29 mouse cellular contexts compared by ENCODE assay signal in genomic region chr12:87284726-87285125, GRCm38 (mm10). TPM values are rescaled to one million over a fixed set of nuclear protein-coding genes. Genes with fewer than 3 reads are reported as not detected.
A peak's percentile ranks its signal among the peaks of the same experiment; 100 is the strongest.
DNase-seq lines count a peak whose midpoint lies in the region; ATAC-seq and TF ChIP-seq lines count a peak whose summit lies in the region.
"Had no signal": no experiment of that assay in that cellular context is flagged by ENCODE, and none has a peak within 500 bp of the region (broad histone marks: within the 10 kb centered on the region; RNA-seq: fewer than 3 reads in every experiment).

No protein-coding gene starts in this region.

- peak; percentile 62 for ATAC-seq in lung, postnatal 0 days
- ATAC-seq in megakaryocyte, adult 5-6 weeks (ENCODE audit: poor library complexity, severe bottlenecking) = peak; percentile 7; the same call in 1 of the 2 replicates
- ATAC-seq: forebrain, embryonic 16.5 days; inflammation-experienced regulatory T-cells, adult 6 months had no signal

- peak; percentile 35 to 62 for DNase-seq in lung, adult 18-20 months
- no peak for DNase-seq in lung, adult 2 months
- DNase-seq in lung, postnatal 0 days (ENCODE audit: low spot score) = peak; percentile 77
- no peak for DNase-seq in urinary bladder, postnatal 4 days (ENCODE audit: low spot score in 2 of 2)
- no peak for DNase-seq in spleen, adult 12 weeks (ENCODE audit: low spot score)
- DNase-seq in layer of hippocampus, postnatal 10 days (ENCODE audit: low spot score in 2 of 2) = no peak
- DNase-seq: adrenal gland, adult 8-10 months; B cell, adult 2 months; cerebellum, adult 2 months; cerebellum, postnatal 14 days; gastrocnemius, adult 2 months; heart, postnatal 14 days; kidney, adult 2 months; kidney, postnatal 36 days; layer of hippocampus, postnatal 36 days; left cerebral cortex, postnatal 4 days; lung, embryonic 14.5 days; midbrain, embryonic 14.5 days; right cerebral cortex, adult 18-20 months; thymus, adult 18-20 months; thymus, postnatal 25 days had no signal

- peak overlapping the region; percentile 62 for H3K27ac ChIP-seq in lung, postnatal 0 days (ENCODE audit: low read length)
- H3K27ac ChIP-seq: gastrocnemius, adult 2 months; hindbrain, embryonic 10.5 days; hindbrain, embryonic 15.5 days; stomach, postnatal 0 days had no signal

- H3K4me1 ChIP-seq in lung, adult 2 months (ENCODE audit: control insufficient read depth, insufficient read depth, low read length) = no peaks in the 10 kb centered on the region
- H3K4me1 ChIP-seq in lung, postnatal 0 days (ENCODE audit: insufficient read depth, low read depth, low read length) = no peaks in the 10 kb centered on the region
- H3K4me1 ChIP-seq: hindbrain, embryonic 15.5 days had no signal

- H3K9ac ChIP-seq in lung, postnatal 0 days (replicated peaks; ENCODE audit: low read depth) = no peak overlapping the region
- H3K9ac ChIP-seq: hindbrain, embryonic 15.5 days; lung, embryonic 14.5 days had no signal

- TF ChIP-seq CTCF in lung, adult 2 months (IDR thresholded peaks at IDR 0.05; ENCODE audit: insufficient read depth, low read length) = no peak
- TF ChIP-seq CTCF in lung, postnatal 0 days (IDR thresholded peaks at IDR 0.05) = no peak

- 69% methylated on average over 5 of the region's 5 CpGs for WGBS in lung, adult 2 months
- 56% methylated on average over 5 of the region's 5 CpGs for WGBS in lung, postnatal 0 days

- H3K27me3 ChIP-seq in lung, postnatal 0 days (replicated peaks; ENCODE audit: insufficient read depth, low read length) = no peaks in the 10 kb centered on the region
- H3K27me3 ChIP-seq: hindbrain, embryonic 15.5 days had no signal

- no peak overlapping the region for H3K4me2 ChIP-seq in lung, postnatal 0 days (replicated peaks; ENCODE audit: low read depth, low read length)
- H3K4me2 ChIP-seq: hindbrain, embryonic 15.5 days; lung, embryonic 14.5 days had no signal

- no peak for TF ChIP-seq POLR2A in lung, adult 2 months (IDR thresholded peaks at IDR 0.05; ENCODE audit: borderline replicate concordance, extremely low read depth, low read depth, low read length)

- H3K9me3 ChIP-seq in lung, postnatal 0 days (ENCODE audit: low read length) = no peaks in the 10 kb centered on the region
- H3K9me3 ChIP-seq: hindbrain, embryonic 10.5 days; hindbrain, embryonic 15.5 days had no signal

- no peaks in the 10 kb centered on the region for H3K36me3 ChIP-seq in lung, postnatal 0 days (ENCODE audit: insufficient read depth, low read length)
- H3K36me3 ChIP-seq: hindbrain, embryonic 10.5 days; hindbrain, embryonic 15.5 days had no signal

- TF ChIP-seq EP300 in lung, postnatal 0 days (IDR thresholded peaks at IDR 0.05) = no peak

- H3K4me3 ChIP-seq in lung, adult 2 months (replicated peaks; ENCODE audit: extremely low read depth, low read depth, low read length) = no peak overlapping the region
- no peak overlapping the region for H3K4me3 ChIP-seq in lung, postnatal 0 days (ENCODE audit: low read depth, low read length)
- H3K4me3 ChIP-seq: gastrocnemius, adult 2 months; hindbrain, embryonic 10.5 days; hindbrain, embryonic 15.5 days had no signal

RNA-seq across cellular contexts. Expression of gene Ism2, which starts 14.8 kb away (rescaled TPM):
- polyA plus RNA-seq in lung, adult 2 months (2012; rRNA removed) = 0.38 and 0.56 TPM in 2 replicates
- 0.75 and 2.2 TPM in 2 replicates for polyA plus RNA-seq in lung, postnatal 0 days (2015; fragmentation: Nextera tagmentation; extraction: Ambion mirVana)
- not detected in 2 replicates for total RNA-seq in megakaryocyte, adult 5-6 weeks (2015)
- total RNA-seq in megakaryocyte, adult 5-6 weeks (2017) = not detected in 2 replicates
- total RNA-seq in layer of hippocampus, postnatal 10 days (2021) = under 1 TPM; 0.55 to 0.62 TPM
- total RNA-seq: gastrocnemius, adult 2 months; heart, adult 8-10 months; neutrophil, adult 5-6 weeks had no signal
- polyA plus RNA-seq: inflammation-experienced regulatory T-cells, adult 6 months had no signal

RNA-seq across cellular contexts. Expression of gene Ahsa1, which starts 18.4 kb away (rescaled TPM):
- polyA plus RNA-seq in lung, adult 2 months (2012; rRNA removed) = 46.6 and 53.5 TPM in 2 replicates
- polyA plus RNA-seq in lung, postnatal 0 days (2015; fragmentation: Nextera tagmentation; extraction: Ambion mirVana) = 101 and 116 TPM in 2 replicates
- 45.5 and 61.6 TPM in 2 replicates for total RNA-seq in megakaryocyte, adult 5-6 weeks (2015)
- total RNA-seq in megakaryocyte, adult 5-6 weeks (2017) = 166 and 169 TPM in 2 replicates
- 100 to 1,000 TPM; 151 to 153 TPM for total RNA-seq in layer of hippocampus, postnatal 10 days (2021)

RNA-seq across cellular contexts. Expression of gene Vipas39, which starts 18.7 kb away (rescaled TPM):
- polyA plus RNA-seq in lung, adult 2 months (2012; rRNA removed) = 17.1 and 23.3 TPM in 2 replicates
- 24.1 and 25.7 TPM in 2 replicates for polyA plus RNA-seq in lung, postnatal 0 days (2015; fragmentation: Nextera tagmentation; extraction: Ambion mirVana)
- total RNA-seq in megakaryocyte, adult 5-6 weeks (2015) = 29.3 and 38.2 TPM in 2 replicates
- 26.4 and 30.9 TPM in 2 replicates for total RNA-seq in megakaryocyte, adult 5-6 weeks (2017)
- 10 to 100 TPM; 54.9 to 61.5 TPM for total RNA-seq in layer of hippocampus, postnatal 10 days (2021)

RNA-seq across cellular contexts. Expression of gene Noxred1, which starts 46.2 kb away (rescaled TPM):
- 0.31 and 0.91 TPM in 2 replicates for polyA plus RNA-seq in lung, adult 2 months (2012; rRNA removed)
- 0.18 and 0.29 TPM in 2 replicates for polyA plus RNA-seq in lung, postnatal 0 days (2015; fragmentation: Nextera tagmentation; extraction: Ambion mirVana)
- total RNA-seq in megakaryocyte, adult 5-6 weeks (2015) = 0.87 and 1.9 TPM in 2 replicates
- 0.45 and 0.81 TPM in 2 replicates for total RNA-seq in megakaryocyte, adult 5-6 weeks (2017)
- 1 to 10 TPM; 1.1 to 1.5 TPM for total RNA-seq in layer of hippocampus, postnatal 10 days (2021)

Comparison
In these comparisons a context has a peak if more than half of its experiments do, and no peak if none do; other contexts are left out.
1. DNase-seq: peak in lung, adult 18-20 months (2 of 2) and lung, postnatal 0 days (single experiment); none in lung, adult 2 months (single experiment), urinary bladder, postnatal 4 days (0 of 2), spleen, adult 12 weeks (single experiment) and layer of hippocampus, postnatal 10 days (0 of 2).